Comparison of ENCODE assay signal across 8 mouse cellular contexts in the genomic region with DNA sequence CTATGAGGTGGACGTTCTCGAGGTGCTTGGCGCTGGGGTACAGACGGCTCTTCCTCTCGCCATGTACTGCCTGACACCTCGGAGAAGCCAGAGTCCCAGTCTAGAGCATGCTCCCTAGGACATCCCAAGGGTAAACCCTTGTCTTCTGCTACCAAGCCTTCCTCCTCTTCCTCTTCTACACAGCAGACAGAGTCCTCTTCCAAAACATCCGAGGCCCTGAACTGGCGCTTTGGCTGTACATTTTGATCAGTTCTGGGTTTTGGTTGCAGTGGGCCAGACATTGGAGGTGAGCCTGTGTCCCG. TPM values are rescaled to one million over a fixed set of nuclear protein-coding genes. Genes with fewer than 3 reads are reported as not detected.
A peak's percentile ranks its signal among the peaks of the same experiment; 100 is the strongest.
DNase-seq lines count a peak whose midpoint lies in the region; ATAC-seq and TF ChIP-seq lines count a peak whose summit lies in the region.

No protein-coding gene starts in this region.

- H3K27ac ChIP-seq in embryonic fibroblast, embryonic 13.5 days (ENCODE audit: insufficient read depth, low read length) = peak overlapping the region; percentile 92
- peak overlapping the region; percentile 99 for H3K27ac ChIP-seq in intestine, embryonic 15.5 days
- H3K27ac ChIP-seq in neural tube, embryonic 12.5 days = 0 out of 2 replicates have a peak overlapping the region, but pooled peaks have one; percentile 42

- peak overlapping the region; percentile 77 for H3K9ac ChIP-seq in intestine, embryonic 15.5 days
- peak overlapping the region; percentile 59 for H3K9ac ChIP-seq in neural tube, embryonic 12.5 days

- H3K4me1 ChIP-seq in embryonic fibroblast, embryonic 13.5 days (ENCODE audit: control insufficient read depth, insufficient read depth, low read length) = peaks cover 18% of the 10 kb centered on the region
- H3K4me1 ChIP-seq in intestine, embryonic 15.5 days (replicated peaks) = peaks cover 42% of the 10 kb centered on the region
- H3K4me1 ChIP-seq in neural tube, embryonic 12.5 days = peaks cover 40% of the 10 kb centered on the region

- no peaks in the 10 kb centered on the region for H3K9me3 ChIP-seq in intestine, embryonic 15.5 days
- H3K9me3 ChIP-seq in neural tube, embryonic 12.5 days = no peaks in the 10 kb centered on the region

- H3K4me3 ChIP-seq in embryonic fibroblast, embryonic 13.5 days (ENCODE audit: insufficient read depth, low read length) = peak overlapping the region; percentile 86
- H3K4me3 ChIP-seq in intestine, embryonic 15.5 days (replicated peaks) = peak overlapping the region; percentile 79
- H3K4me3 ChIP-seq in neural tube, embryonic 12.5 days = peak overlapping the region; percentile 62

- no peak for ATAC-seq in intestine, embryonic 15.5 days
- ATAC-seq in neural tube, embryonic 12.5 days (ENCODE audit: low FRiP score, low read depth) = no peak

- no peak; the same call in 1 of the 2 replicates for TF ChIP-seq POLR2A in embryonic fibroblast, embryonic 13.5 days (IDR thresholded peaks at IDR 0.05; ENCODE audit: low read depth, low read length)

- H3K4me2 ChIP-seq in intestine, embryonic 15.5 days (replicated peaks) = peak overlapping the region; percentile 87
- peak overlapping the region; percentile 88 for H3K4me2 ChIP-seq in neural tube, embryonic 12.5 days (replicated peaks)

- DNase-seq in kidney, postnatal 14 days = peak; percentile 17
- DNase-seq in kidney, postnatal 25 days = no peak
- no peak for DNase-seq in testis, postnatal 14 days (ENCODE audit: low spot score)
- no peak for DNase-seq in thymus, postnatal 0 days (ENCODE audit: low spot score)
- DNase-seq in adrenal gland, adult 8-10 months = no peak

- H3K27me3 ChIP-seq in intestine, embryonic 15.5 days (replicated peaks) = no peaks in the 10 kb centered on the region
- H3K27me3 ChIP-seq in neural tube, embryonic 12.5 days (replicated peaks) = peaks cover 24% of the 10 kb centered on the region

- no peak for TF ChIP-seq CTCF in embryonic fibroblast, embryonic 13.5 days (IDR thresholded peaks at IDR 0.05; ENCODE audit: borderline replicate concordance, insufficient read depth, low read length)

- H3K36me3 ChIP-seq in intestine, embryonic 15.5 days = no peaks in the 10 kb centered on the region
- H3K36me3 ChIP-seq in neural tube, embryonic 12.5 days = no peaks in the 10 kb centered on the region

- 45% methylated on average over 9 of the region's 9 CpGs for WGBS in intestine, embryonic 15.5 days
- 64% methylated on average over 9 of the region's 9 CpGs for WGBS in neural tube, embryonic 12.5 days

RNA-seq across cellular contexts. Expression of a gene that starts 1.0 kb away (rescaled TPM):
- 15.0 and 21.0 TPM in 2 replicates for polyA plus RNA-seq in embryonic fibroblast, embryonic 13.5 days (2011; ENCODE audit: insufficient read length, low read depth, missing spikeins)
- 40.3 and 41.8 TPM in 2 replicates for polyA plus RNA-seq in intestine, embryonic 15.5 days (2015; fragmentation: Nextera tagmentation; extraction: Ambion mirVana)
- polyA plus RNA-seq in neural tube, embryonic 12.5 days (2016; fragmentation: Nextera tagmentation; extraction: Ambion mirVana) = 39.2 and 42.3 TPM in 2 replicates
- polyA plus RNA-seq in thymus, postnatal 0 days (2015; fragmentation: Nextera tagmentation; extraction: Ambion mirVana) = 31.6 and 33.8 TPM in 2 replicates
- total RNA-seq in adrenal gland, adult 8-10 months (2022) = 1 to 10 TPM; 4.7 to 6.0 (median 5.0) TPM

RNA-seq across cellular contexts. Expression of a gene that starts 1.8 kb away (rescaled TPM):
- polyA plus RNA-seq in embryonic fibroblast, embryonic 13.5 days (2011; ENCODE audit: insufficient read length, low read depth, missing spikeins) = 0.75 and 1.2 TPM in 2 replicates
- 5.7 and 7.2 TPM in 2 replicates for polyA plus RNA-seq in intestine, embryonic 15.5 days (2015; fragmentation: Nextera tagmentation; extraction: Ambion mirVana)
- polyA plus RNA-seq in neural tube, embryonic 12.5 days (2016; fragmentation: Nextera tagmentation; extraction: Ambion mirVana) = 2.0 and 2.2 TPM in 2 replicates
- polyA plus RNA-seq in thymus, postnatal 0 days (2015; fragmentation: Nextera tagmentation; extraction: Ambion mirVana) = 0.26 and 0.27 TPM in 2 replicates
- under 1 TPM in 3 of 4 experiments, not detected in 1; 0.32 to 0.43 (median 0.37) TPM for total RNA-seq in adrenal gland, adult 8-10 months (2022)

RNA-seq across cellular contexts. Expression of a gene that starts 7.6 kb away (rescaled TPM):
- 2.1 and 4.0 TPM in 2 replicates for polyA plus RNA-seq in embryonic fibroblast, embryonic 13.5 days (2011; ENCODE audit: insufficient read length, low read depth, missing spikeins)
- 8.4 and 9.4 TPM in 2 replicates for polyA plus RNA-seq in intestine, embryonic 15.5 days (2015; fragmentation: Nextera tagmentation; extraction: Ambion mirVana)
- 5.0 and 7.2 TPM in 2 replicates for polyA plus RNA-seq in neural tube, embryonic 12.5 days (2016; fragmentation: Nextera tagmentation; extraction: Ambion mirVana)
- polyA plus RNA-seq in thymus, postnatal 0 days (2015; fragmentation: Nextera tagmentation; extraction: Ambion mirVana) = 0.90 and 0.95 TPM in 2 replicates
- 1 to 10 TPM in 2 of 4 experiments, under 1 TPM in 2; 0.66 to 1.3 (median 1.0) TPM for total RNA-seq in adrenal gland, adult 8-10 months (2022)

RNA-seq across cellular contexts. Expression of a gene that starts 9.4 kb away (rescaled TPM):
- 18.8 and 27.3 TPM in 2 replicates for polyA plus RNA-seq in embryonic fibroblast, embryonic 13.5 days (2011; ENCODE audit: insufficient read length, low read depth, missing spikeins)
- 29.9 and 32.4 TPM in 2 replicates for polyA plus RNA-seq in intestine, embryonic 15.5 days (2015; fragmentation: Nextera tagmentation; extraction: Ambion mirVana)
- 11.7 and 12.2 TPM in 2 replicates for polyA plus RNA-seq in neural tube, embryonic 12.5 days (2016; fragmentation: Nextera tagmentation; extraction: Ambion mirVana)
- 54.9 and 63.2 TPM in 2 replicates for polyA plus RNA-seq in thymus, postnatal 0 days (2015; fragmentation: Nextera tagmentation; extraction: Ambion mirVana)
- 10 to 100 TPM; 17.4 to 48.9 (median 25.9) TPM for total RNA-seq in adrenal gland, adult 8-10 months (2022)

RNA-seq across cellular contexts. Expression of a gene that starts 11.4 kb away (rescaled TPM):
- not detected in 2 replicates for polyA plus RNA-seq in embryonic fibroblast, embryonic 13.5 days (2011; ENCODE audit: insufficient read length, low read depth, missing spikeins)
- 0.10 and 0.42 TPM in 2 replicates for polyA plus RNA-seq in intestine, embryonic 15.5 days (2015; fragmentation: Nextera tagmentation; extraction: Ambion mirVana)
- 0.89 and 1.5 TPM in 2 replicates for polyA plus RNA-seq in neural tube, embryonic 12.5 days (2016; fragmentation: Nextera tagmentation; extraction: Ambion mirVana)
- 0.28 TPM in 1 of 2 replicates, not detected in the other for polyA plus RNA-seq in thymus, postnatal 0 days (2015; fragmentation: Nextera tagmentation; extraction: Ambion mirVana)
- 1 to 10 TPM in 3 of 4 experiments, not detected in 1; 3.8 to 7.4 (median 4.0) TPM for total RNA-seq in adrenal gland, adult 8-10 months (2022)

Comparison
In these comparisons a context has a peak if more than half of its experiments do, and no peak if none do; other contexts are left out.
1. H3K27ac ChIP-seq: peak in every context shown above with its lines; median percentile 99 in intestine, embryonic 15.5 days; 92 in embryonic fibroblast, embryonic 13.5 days; 42 in neural tube, embryonic 12.5 days.